Mouse (Mus musculus) liver, embryonic 14.5 days (tissue): ENCODE results near the gene 1700129C05Rik.

Experiments used
- CTCF ChIP-seq: IDR thresholded peaks from 2 replicates; pipeline ENCODE4 v1.5.1; 2016; ENCODE audit warnings: antibody characterized with exemption, low read depth, control low read depth
- EP300 ChIP-seq: IDR thresholded peaks from 2 replicates; pipeline ENCODE4 v1.6.1; 2016; ENCODE audit warnings: antibody characterized with exemption, low read depth

GRCm38 (mm10) chr14:59084396-59084795 lies 58.3 kb downstream of the 1700129C05Rik start:
- TF ChIP-seq CTCF: no peak; the same call in 1 of the 2 replicates
- no peak for TF ChIP-seq EP300
